Mouse (Mus musculus) c-Kit-positive CD71-positive TER-119-positive erythroid progenitor cells, embryonic 14.5 days (primary cell): ENCODE data around the gene Mrpl36.

ENCODE experiments used
- DNase-seq: peaks from one replicate; pipeline ENCODE4 v3.0.0-alpha.2; 2013; ENCODE audit warnings: low spot score

The Mrpl36 gene

GRCm38 (mm10) chr13:73347171-73347570, 18.9 kb downstream of the Mrpl36 start:
- no peak for DNase-seq

GRCm38 (mm10) chr13:73347922-73348650, 19.8 kb downstream of the Mrpl36 start:
- no peak for DNase-seq

- DNase-seq, result no peak
These were observed 22.4 kb downstream of the Mrpl36 start for GRCm38 (mm10) chr13:73350741-73351140.

GRCm38 (mm10) chr13:73351910-73352309, 23.6 kb downstream of the Mrpl36 start:
- no peak for DNase-seq

GRCm38 (mm10) chr13:73352491-73352890, 24.2 kb downstream of the Mrpl36 start:
- no peak for DNase-seq

GRCm38 (mm10) chr13:73357106-73357505, 28.8 kb downstream of the Mrpl36 start:
- DNase-seq, result no peak

GRCm38 (mm10) chr13:73373367-73373766, 45.1 kb downstream of the Mrpl36 start:
- DNase-seq, result no peak

GRCm38 (mm10) chr13:73374612-73375011, 46.3 kb downstream of the Mrpl36 start:
- DNase-seq, result no peak

GRCm38 (mm10) chr13:73377637-73378036, 49.3 kb downstream of the Mrpl36 start:
- no peak for DNase-seq
